Mouse (Mus musculus) MN1 (cell line): ENCODE measurements around the gene Olfr988.
"Not testable (repeated sequence)": the region's sequence is repeated elsewhere in the genome, so short reads cannot be mapped to it uniquely, and the experiment has no call there.

Source experiments
- DNase-seq: peaks from one replicate; pipeline ENCODE4 v3.0.0-alpha.2; 2016; ENCODE audit warnings: low spot score

The Olfr988 gene

GRCm38 (mm10) chr2:85363127-85363526, at the start of gene Olfr988:
Gene Olfr988 (minus strand): TSS chr2:85363227.
- not testable (repeated sequence) for DNase-seq

GRCm38 (mm10) chr2:85409369-85409768, 46.3 kb upstream of the Olfr988 start, which contains the start of gene Olfr992:
Gene Olfr992 (minus strand): TSS chr2:85409469.
- DNase-seq = no peak

GRCm38 (mm10) chr2:85339972-85340371, 23.1 kb downstream of the Olfr988 start:
- DNase-seq = no peak

GRCm38 (mm10) chr2:85339215-85339614, 23.8 kb downstream of the Olfr988 start, which contains the start of gene Olfr987:
Gene Olfr987 (minus strand): TSS chr2:85339315.
- not testable (repeated sequence) for DNase-seq

GRCm38 (mm10) chr2:85319106-85319505, 43.9 kb downstream of the Olfr988 start:
- no peak for DNase-seq
